Mouse (Mus musculus) liver, embryonic 15.5 days (tissue): ENCODE results near the gene Iqcg. TPM values are rescaled to one million over a fixed set of nuclear protein-coding genes. Genes with fewer than 3 reads are reported as not detected.

Source experiments
- ATAC-seq: fragments of 200-750 bp; cut with Nextera tagmentation; 2 replicates; pipeline ENCODE4 v1.8.0; 2017; ENCODE audit warnings: moderate number of reproducible peaks, mild to moderate bottlenecking, moderate library complexity; ENCODE audit not compliant: insufficient read depth
- H3K27ac ChIP-seq: fragments of 300-500 bp; sonication (generic); replicated peaks from 2 replicates; pipeline ENCODE4 v1.5.1; 2015; ENCODE audit warnings: mild to moderate bottlenecking, inconsistent platforms
- H3K27me3 ChIP-seq: fragments of 300-500 bp; sonication (generic); 2 replicates; pipeline ENCODE4 v1.6.1; 2015; ENCODE audit warnings: mild to moderate bottlenecking, inconsistent platforms
- H3K36me3 ChIP-seq: fragments of 300-500 bp; sonication (generic); replicated peaks from 2 replicates; pipeline ENCODE4 v1.6.1; 2015; ENCODE audit warnings: moderate library complexity, mild to moderate bottlenecking, inconsistent platforms
- H3K4me1 ChIP-seq: fragments of 300-500 bp; sonication (generic); replicated peaks from 2 replicates; pipeline ENCODE4 v1.6.1; 2015; ENCODE audit warnings: inconsistent platforms
- H3K4me2 ChIP-seq: fragments of 300-500 bp; sonication (generic); 2 replicates; pipeline ENCODE4 v1.6.1; 2015; ENCODE audit warnings: moderate library complexity, mild to moderate bottlenecking, inconsistent platforms
- H3K4me3 ChIP-seq: fragments of 300-500 bp; sonication (generic); replicated peaks from 2 replicates; pipeline ENCODE4 v1.5.1; 2015; ENCODE audit warnings: mild to moderate bottlenecking, inconsistent platforms
- H3K9ac ChIP-seq: fragments of 300-500 bp; sonication (generic); 2 replicates; pipeline ENCODE4 v1.6.1; 2015; ENCODE audit warnings: moderate library complexity, mild to moderate bottlenecking, inconsistent platforms
- H3K9me3 ChIP-seq: fragments of 300-500 bp; sonication (generic); replicated peaks from 2 replicates; pipeline ENCODE4 v1.6.1; 2016; ENCODE audit warnings: inconsistent platforms
- WGBS: fragments of 180-500 bp; shearing (Covaris S2); methylation state at CpG from one replicate; pipeline ENCODE4 v1.1.7; 2015; ENCODE audit warnings: mixed read lengths; ENCODE audit not compliant: insufficient replicate concordance; 5-methylcytosine and 5-hydroxymethylcytosine counted together
- polyA plus RNA-seq: library from polyadenylated mRNA; unstranded; fragments of >200 nt; fragmentation: Nextera tagmentation; extraction: Ambion mirVana; gene quantifications from 2 replicates; pipeline ENCODE4 v1.2.1, GENCODE M21; 2015

Gene Iqcg
- polyA plus RNA-seq, 1 experiment from 2014 or later: 0.73 TPM

DNA sequence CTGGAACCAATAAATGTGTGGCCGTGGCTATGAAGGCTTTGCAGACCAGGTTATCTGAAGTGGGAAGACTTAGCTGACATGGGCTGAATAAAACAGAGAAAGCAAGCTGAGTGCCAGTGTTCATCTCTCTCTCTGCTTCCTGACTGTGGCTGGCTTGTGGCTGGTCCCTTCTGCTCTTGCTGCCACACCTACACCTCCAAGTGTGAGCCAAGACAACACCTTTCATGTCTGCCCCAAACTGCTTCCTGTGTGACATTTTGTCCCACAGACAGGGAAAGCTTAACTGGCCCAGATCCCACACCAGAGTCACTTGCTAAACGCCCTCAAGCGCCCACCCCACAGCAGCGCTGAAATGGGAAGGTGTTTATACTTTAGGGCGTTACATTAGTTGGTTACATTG, 2.9 kb downstream of the Iqcg start:
- no peak for ATAC-seq
- Histone ChIP-seq H3K4me3 (no peak overlapping the region), H3K9me3 (no peaks in the 10 kb centered on the region), H3K27ac (no peak overlapping the region), H3K27me3 (no peaks in the 10 kb centered on the region), H3K4me2 (no peak overlapping the region), H3K9ac (no peak overlapping the region), H3K36me3 (peaks cover 4% of the 10 kb centered on the region), H3K4me1 (peaks cover 10% of the 10 kb centered on the region)
- 63% methylated on average over 5 of the region's 5 CpGs for WGBS

DNA sequence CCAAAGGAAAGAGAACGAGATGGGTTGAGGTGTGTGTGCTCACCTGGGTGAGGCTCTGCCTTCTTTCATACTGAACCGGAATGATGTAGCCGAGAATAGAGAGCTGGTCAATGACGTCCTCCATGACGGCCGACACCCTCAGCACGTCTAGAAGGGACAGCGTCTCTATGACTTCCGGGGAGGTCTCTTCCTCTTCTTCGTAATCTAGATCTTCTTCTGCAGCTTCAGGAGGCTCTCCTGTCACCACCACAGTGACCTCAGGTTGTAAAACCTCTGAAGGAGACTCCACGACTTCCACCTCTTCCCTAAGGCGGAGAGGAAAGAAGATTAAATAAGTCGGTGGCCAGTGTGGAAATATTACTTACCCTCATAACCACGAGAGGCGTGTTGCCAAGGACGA, 6.2 kb downstream of the Iqcg start:
- Histone ChIP-seq H3K9ac (no peak overlapping the region), H3K4me1 (no peaks in the 10 kb centered on the region), H3K4me2 (no peak overlapping the region), H3K9me3 (no peaks in the 10 kb centered on the region), H3K4me3 (no peak overlapping the region), H3K36me3 (no peaks in the 10 kb centered on the region), H3K27me3 (no peaks in the 10 kb centered on the region), H3K27ac (no peak overlapping the region)
- 70% methylated on average over 16 of the region's 16 CpGs for WGBS
- no peak for ATAC-seq

DNA sequence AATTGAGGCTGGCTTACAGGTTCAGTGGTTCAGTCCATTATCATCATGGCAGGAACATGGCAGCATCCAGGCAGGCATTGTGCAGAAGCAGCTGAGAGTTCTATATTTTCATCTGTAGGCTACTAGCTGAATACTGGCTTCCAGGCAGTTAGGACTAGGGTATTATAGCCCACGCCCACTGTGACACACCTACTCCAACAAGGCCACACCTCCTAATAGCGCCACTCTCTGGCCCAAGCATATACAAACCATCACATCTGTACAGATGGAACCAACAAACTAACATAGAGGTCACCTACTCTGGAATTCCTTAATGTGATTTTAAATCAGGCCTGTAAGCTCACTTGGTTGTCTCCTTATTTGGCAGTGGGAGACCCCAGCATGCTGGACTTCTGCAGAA, 7.3 kb downstream of the Iqcg start:
- Histone ChIP-seq H3K4me2 (no peak overlapping the region), H3K27ac (no peak overlapping the region), H3K9me3 (no peaks in the 10 kb centered on the region), H3K36me3 (no peaks in the 10 kb centered on the region), H3K4me3 (no peak overlapping the region), H3K4me1 (no peaks in the 10 kb centered on the region), H3K9ac (no peak overlapping the region), H3K27me3 (no peaks in the 10 kb centered on the region)
- 63% methylated on average over 2 of the region's 2 CpGs for WGBS
- no peak for ATAC-seq

DNA sequence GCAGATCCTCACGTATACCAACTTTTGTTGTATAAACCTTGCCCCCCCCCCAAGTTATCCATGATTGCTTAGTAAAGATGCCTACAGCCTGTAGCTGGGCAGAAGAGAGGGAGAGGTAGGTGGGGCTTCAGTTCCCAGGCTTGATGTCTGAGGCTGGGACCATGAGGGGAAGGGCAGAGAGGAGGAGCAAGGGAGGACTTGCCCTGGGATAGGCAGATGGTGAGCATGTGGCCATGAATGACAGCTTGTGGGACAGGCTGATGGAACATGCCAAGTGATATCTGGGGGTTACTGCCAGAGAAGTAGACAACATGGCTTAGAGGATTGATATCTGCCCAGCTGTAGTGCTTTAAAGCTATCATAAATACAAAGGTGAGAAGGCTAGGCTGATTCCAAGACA, 8.0 kb downstream of the Iqcg start:
- no peak for ATAC-seq
- Histone ChIP-seq H3K4me3 (no peak overlapping the region), H3K9ac (no peak overlapping the region), H3K27me3 (no peaks in the 10 kb centered on the region), H3K4me2 (no peak overlapping the region), H3K9me3 (no peaks in the 10 kb centered on the region), H3K27ac (no peak overlapping the region), H3K36me3 (no peaks in the 10 kb centered on the region), H3K4me1 (no peaks in the 10 kb centered on the region)
- 71% methylated on average over 1 of the region's 1 CpGs for WGBS

DNA sequence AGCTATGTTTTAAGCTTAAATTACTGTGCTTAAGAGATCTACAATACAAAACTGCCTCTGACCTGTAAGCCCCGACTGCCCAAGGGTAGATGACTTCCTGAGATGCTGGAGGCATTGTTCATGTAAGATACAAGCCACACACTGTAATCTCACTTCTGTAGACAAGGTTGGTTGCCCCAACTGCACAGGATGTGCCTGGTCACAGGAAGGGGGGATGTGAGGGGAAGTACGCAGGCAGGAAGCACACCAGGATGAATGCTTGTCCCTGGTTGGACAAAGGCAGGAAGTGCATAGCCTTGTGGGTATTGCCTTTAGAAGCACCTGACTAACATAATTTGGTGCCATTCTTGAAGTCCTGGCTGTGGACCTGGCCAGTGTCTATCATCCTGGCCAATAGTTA, 12.8 kb downstream of the Iqcg start:
- Histone ChIP-seq H3K9me3 (no peaks in the 10 kb centered on the region), H3K27ac (no peak overlapping the region)

DNA sequence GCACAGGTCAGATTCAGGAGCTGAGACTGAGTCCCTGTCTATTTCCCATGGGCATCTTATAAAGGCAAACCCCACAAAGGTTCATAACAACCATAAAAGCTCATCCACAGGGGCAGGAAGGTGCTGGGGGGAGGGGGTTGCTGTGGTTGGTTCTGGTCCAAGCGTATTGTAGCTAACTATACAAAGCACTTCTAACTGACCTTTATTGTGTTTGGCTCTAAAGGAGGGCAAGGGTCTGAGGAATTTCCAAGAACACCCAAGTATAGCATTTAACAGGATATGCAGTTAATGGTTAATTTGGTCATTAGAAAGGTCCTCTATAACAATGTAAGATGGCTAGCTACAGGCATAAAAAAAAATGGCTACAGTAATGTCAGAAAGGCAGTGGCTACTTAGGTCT, 13.3 kb downstream of the Iqcg start:
- no peak overlapping the region for H3K9ac ChIP-seq
- no peaks in the 10 kb centered on the region for H3K4me1 ChIP-seq
- H3K9me3 ChIP-seq: no peaks in the 10 kb centered on the region
- no peaks in the 10 kb centered on the region for H3K36me3 ChIP-seq
- no peaks in the 10 kb centered on the region for H3K27me3 ChIP-seq
- no peak overlapping the region for H3K4me2 ChIP-seq
- no peak overlapping the region for H3K4me3 ChIP-seq
- ATAC-seq: no peak
- 58% methylated on average over 1 of the region's 1 CpGs for WGBS
- H3K27ac ChIP-seq: no peak overlapping the region

More for the DNA sequence above, 12.8 kb downstream of the Iqcg start:
- no peak overlapping the region for H3K4me3 ChIP-seq
- no peaks in the 10 kb centered on the region for H3K27me3 ChIP-seq
- WGBS: 30% methylated on average over 2 of the region's 2 CpGs
- no peaks in the 10 kb centered on the region for H3K4me1 ChIP-seq
- H3K36me3 ChIP-seq: no peaks in the 10 kb centered on the region
- H3K4me2 ChIP-seq: no peak overlapping the region
- ATAC-seq: no peak
- no peak overlapping the region for H3K9ac ChIP-seq

DNA sequence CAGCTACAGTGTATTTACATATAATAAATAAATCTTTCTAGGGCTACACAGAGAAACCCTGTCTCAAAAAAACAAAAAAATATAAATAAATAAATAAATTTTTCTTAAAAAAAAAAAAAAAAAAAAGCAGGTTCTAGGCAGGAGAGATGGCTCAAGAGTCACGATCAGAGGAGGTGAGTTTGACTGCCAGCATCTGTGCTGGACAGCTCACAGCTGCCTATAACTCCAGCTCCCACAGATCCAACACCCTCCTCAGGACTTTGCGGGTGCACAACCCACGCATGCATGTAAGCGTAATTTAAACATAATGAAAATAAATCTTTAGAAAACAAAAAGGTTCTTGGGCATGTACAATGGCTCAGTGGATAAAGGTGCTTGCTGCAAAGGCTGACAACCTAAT, 20.0 kb downstream of the Iqcg start:
- no peak overlapping the region for H3K27ac ChIP-seq
- no peak overlapping the region for H3K4me2 ChIP-seq
- 77% methylated on average over 4 of the region's 4 CpGs for WGBS
- no peak overlapping the region for H3K4me3 ChIP-seq
- ATAC-seq: no peak
- H3K9me3 ChIP-seq: no peaks in the 10 kb centered on the region
- H3K36me3 ChIP-seq: no peaks in the 10 kb centered on the region
- no peaks in the 10 kb centered on the region; the same call in 1 of the 2 replicates for H3K4me1 ChIP-seq
- no peak overlapping the region for H3K9ac ChIP-seq
- H3K27me3 ChIP-seq: no peaks in the 10 kb centered on the region

DNA sequence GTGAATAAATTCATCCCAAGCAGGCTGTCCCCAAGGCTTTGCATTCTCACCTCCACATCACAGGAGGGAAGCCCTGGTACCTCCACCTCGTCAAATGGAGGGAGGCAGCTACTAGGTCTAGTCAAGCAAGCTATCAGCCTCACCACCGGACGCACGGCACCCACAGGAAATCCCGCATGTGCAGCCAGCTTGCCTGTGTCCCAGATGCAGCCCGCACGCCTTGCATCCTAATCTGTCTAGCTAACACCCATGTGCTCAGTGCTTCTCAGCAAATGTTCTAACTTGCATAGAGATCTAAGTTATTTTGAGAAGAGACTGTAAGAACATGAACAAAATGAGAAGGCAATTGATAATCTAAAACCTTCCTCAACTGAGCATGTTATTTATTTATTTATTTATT, 29.7 kb downstream of the Iqcg start:
- Histone ChIP-seq H3K4me1 (no peaks in the 10 kb centered on the region), H3K9ac (no peak overlapping the region), H3K27me3 (no peaks in the 10 kb centered on the region), H3K9me3 (no peaks in the 10 kb centered on the region), H3K4me2 (no peak overlapping the region), H3K27ac (no peak overlapping the region), H3K4me3 (no peak overlapping the region), H3K36me3 (no peaks in the 10 kb centered on the region)
- no peak for ATAC-seq
- 36% methylated on average over 7 of the region's 7 CpGs for WGBS

DNA sequence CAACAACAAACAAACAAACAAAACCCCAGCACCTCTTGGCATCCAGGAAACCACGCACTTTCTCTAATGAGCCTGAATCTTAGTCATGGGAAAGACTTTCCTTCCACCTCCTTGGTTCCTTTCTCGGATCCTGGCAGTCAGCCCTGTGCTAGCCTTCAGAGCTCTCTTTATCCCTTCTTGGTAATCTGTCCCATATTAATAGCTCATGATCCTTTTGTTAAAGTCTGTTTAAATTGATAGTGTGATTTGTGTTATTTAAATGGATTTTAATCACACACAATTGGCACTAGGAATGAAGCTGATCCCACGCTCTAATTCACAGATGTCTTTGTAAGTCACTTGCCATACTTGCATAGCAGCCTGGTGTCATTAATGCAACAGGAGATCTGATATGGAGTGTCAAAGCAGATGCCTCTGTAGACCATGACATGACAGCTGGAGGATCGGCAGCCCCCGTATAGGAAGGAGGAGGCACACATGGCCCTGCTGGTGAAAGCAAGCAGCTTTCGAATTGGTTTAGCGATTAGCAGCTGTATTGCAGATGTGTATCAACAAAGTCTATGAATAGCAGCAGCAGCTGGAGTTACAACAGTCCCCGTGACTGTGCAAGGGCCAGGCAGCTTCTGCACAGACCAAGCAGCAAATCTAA, 31.4 kb downstream of the Iqcg start:
- Histone ChIP-seq H3K27me3 (no peaks in the 10 kb centered on the region), H3K9me3 (no peaks in the 10 kb centered on the region), H3K36me3 (no peaks in the 10 kb centered on the region), H3K9ac (no peak overlapping the region), H3K4me2 (no peak overlapping the region), H3K4me1 (no peaks in the 10 kb centered on the region), H3K4me3 (no peak overlapping the region), H3K27ac (no peak overlapping the region)
- no peak for ATAC-seq
- WGBS: 58% methylated on average over 8 of the region's 8 CpGs

DNA sequence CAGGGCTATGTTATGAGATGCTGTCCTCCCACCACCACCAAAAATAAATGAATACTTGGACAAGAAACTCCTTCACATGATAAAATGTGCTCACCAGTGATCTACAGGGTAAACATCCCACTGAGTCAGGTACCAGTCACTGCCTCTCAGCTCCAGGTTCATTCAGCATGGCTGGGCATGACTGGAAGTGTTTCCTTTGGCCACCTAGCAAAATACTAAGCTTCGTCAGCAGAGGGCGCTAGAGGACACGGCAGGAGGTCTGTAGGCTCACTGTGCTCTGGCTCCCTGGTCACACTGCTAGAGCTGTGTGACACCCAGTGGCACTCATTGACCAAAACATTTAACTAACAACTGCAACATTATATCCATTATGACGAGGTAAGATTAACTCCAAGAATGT, 32.3 kb downstream of the Iqcg start:
- no peaks in the 10 kb centered on the region for H3K36me3 ChIP-seq
- no peaks in the 10 kb centered on the region for H3K9me3 ChIP-seq
- H3K27ac ChIP-seq: no peak overlapping the region
- H3K4me2 ChIP-seq: no peak overlapping the region
- no peaks in the 10 kb centered on the region for H3K4me1 ChIP-seq
- H3K27me3 ChIP-seq: no peaks in the 10 kb centered on the region
- no peak overlapping the region for H3K9ac ChIP-seq
- no peak overlapping the region for H3K4me3 ChIP-seq
- WGBS: under 1% methylated on average over 4 of the region's 4 CpGs
- peak; percentile 44; the same call in 1 of the 2 replicates for ATAC-seq

DNA sequence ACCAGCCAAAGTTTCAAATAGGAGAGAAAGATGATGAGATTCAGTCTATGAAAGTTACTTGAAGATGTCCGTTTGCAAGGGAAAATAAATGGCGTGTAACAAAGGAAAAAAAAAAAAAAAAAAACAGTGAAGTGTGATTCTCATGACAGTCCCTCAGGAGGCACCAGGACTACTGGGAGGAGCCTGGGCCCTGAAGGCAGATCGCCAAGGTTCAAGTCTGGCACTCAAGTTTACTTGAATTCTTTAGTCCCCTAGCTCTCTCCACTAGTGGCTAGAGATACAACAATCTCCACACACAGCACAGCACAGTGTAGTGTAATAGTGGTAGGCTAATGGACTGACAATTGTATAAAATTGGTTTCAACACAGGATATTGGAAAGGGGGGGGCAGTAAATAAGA, 34.6 kb downstream of the Iqcg start:
- H3K9ac ChIP-seq: no peak overlapping the region
- H3K27me3 ChIP-seq: no peaks in the 10 kb centered on the region
- H3K27ac ChIP-seq: no peak overlapping the region
- no peaks in the 10 kb centered on the region for H3K9me3 ChIP-seq
- WGBS: 49% methylated on average over 3 of the region's 3 CpGs
- no peak for ATAC-seq
- H3K36me3 ChIP-seq: no peaks in the 10 kb centered on the region
- no peak overlapping the region for H3K4me2 ChIP-seq
- no peaks in the 10 kb centered on the region; the same call in 1 of the 2 replicates for H3K4me1 ChIP-seq
- H3K4me3 ChIP-seq: no peak overlapping the region

DNA sequence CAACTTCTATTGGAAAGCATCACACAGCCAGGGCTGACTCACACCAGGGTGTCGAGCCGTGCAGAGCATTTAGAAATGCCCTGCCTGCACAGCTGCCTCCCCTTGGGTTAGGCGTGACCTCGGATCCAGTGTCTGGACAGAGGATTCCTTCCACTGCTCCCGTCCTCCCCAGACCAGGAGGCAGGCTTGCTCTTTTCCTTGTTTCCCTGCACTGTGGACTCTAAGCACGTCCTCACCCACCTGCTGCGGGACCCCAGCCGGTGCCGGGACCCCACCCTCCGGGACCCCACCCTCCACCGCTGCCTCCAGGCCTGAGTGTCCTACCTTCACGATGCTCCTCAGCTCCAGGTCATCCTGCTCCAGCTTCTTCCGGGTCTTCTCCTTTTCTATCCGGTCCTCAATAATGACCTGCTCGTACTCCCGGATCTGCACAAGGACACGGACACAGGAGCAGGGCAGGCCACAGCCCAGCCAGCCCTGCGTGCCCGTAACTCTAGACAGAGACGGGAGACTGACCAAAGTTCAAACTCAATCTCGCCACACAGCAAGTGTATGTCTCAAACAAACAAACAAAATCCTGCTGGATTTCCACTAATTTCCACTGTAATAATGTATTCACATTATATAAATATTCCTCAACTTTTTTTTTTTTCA, 36.8 kb downstream of the Iqcg start:
- Histone ChIP-seq H3K27ac (no peak overlapping the region), H3K27me3 (no peaks in the 10 kb centered on the region), H3K4me1 (no peaks in the 10 kb centered on the region; the same call in 1 of the 2 replicates), H3K9ac (no peak overlapping the region), H3K4me2 (peak overlapping the region; percentile 20; the same call in 1 of the 2 replicates), H3K4me3 (no peak overlapping the region), H3K9me3 (no peaks in the 10 kb centered on the region), H3K36me3 (peaks cover 4% of the 10 kb centered on the region; the same call in 1 of the 2 replicates)
- WGBS: 73% methylated on average over 21 of the region's 21 CpGs
- no peak for ATAC-seq
